Mouse (Mus musculus): ENCODE results near the gene Coil.

Coil gene

GRCm38 (mm10) chr11:88970202-88970732 lies at the start of gene Coil:
Gene Coil (plus strand): TSS chr11:88970252.
- DNase-seq, result no peak

GRCm38 (mm10) chr11:88926566-88926965 lies 43.5 kb upstream of the Coil start:
- DNase-seq, result no peak

DNA sequence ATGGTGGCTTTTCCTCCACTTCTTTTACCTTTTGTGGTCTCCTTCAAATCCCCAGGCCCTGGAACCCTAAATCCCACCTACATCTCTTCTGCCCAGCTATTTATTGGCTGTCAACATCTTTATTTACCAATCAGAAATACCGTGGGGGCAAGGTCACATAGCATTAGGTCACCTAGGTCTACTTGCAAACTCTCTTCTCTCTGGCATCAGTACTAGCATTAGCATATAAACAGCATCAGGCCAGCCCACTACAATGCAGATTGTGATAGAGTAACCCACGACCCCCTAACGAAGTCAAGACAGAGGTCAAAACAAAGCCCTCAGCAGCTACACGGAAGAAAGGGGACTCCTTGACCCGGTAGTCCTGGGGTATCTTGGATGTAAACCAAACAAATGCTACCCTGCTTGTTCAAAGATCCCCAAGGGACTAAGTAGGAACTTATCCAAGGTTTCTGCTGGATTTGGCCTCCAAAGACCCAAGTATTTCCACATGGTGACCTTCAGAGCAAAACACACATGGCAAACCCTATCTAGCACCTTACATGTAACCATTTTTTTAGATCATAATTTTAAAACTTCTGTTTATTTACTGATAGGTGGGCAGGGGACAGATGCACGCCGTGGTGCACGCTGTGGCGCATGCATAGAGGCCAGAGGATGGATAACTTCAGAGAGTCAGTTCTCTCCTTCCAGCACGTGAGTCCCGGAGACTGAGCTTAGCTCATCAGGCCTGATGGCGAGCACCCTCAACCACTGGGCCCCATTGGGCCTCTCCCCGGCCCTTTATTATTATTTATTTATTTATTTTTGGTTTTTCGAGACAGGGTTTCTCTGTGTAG lies 38.1 kb upstream of the Coil start:
- DNase-seq, result no peak

GRCm38 (mm10) chr11:88933030-88933429 lies 37.0 kb upstream of the Coil start:
- no peak for DNase-seq

DNA sequence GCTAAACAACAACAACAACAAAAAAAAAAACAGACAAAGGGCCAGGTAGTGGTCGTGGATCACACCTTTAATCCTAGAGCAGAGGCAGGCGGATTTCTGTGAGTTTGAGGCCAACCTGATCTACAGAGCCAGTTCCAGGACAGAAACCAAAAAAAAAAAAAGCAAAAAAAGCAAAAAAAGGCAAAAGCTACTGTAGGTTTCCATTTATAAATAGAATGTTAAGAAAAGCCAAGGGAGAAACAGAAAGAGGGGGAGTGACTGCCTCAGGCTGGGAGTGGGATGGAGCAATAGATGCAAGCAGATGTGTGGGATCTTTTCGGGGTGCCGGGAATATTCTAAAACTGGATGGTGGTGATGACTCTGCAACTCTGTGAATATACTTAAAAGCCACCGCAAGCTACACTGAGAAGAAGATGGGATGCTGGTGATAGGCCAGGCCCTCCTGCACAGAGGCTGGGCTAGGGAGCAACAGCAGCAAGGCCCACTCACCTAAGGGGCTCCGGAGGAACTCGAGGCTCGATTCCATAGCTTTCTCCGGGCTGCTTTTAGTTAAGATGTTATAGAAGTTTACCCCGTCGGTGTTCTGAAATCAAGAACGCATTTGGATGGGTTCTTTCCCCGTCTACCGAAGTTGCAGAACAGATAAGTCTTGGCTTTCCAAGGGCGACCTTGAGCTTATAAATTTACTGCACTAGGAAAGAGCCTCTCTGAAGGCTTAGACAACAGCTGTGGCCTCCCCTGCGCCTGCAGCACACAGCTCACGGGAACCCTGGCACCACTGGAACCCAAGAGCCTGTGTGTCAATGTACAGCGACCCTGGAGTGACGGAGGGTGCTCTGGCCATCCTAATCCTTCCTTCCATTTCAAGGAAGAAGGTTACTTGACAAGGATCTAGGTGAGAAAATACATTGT lies 35.7 kb upstream of the Coil start:
- DNase-seq, result no peak

DNA sequence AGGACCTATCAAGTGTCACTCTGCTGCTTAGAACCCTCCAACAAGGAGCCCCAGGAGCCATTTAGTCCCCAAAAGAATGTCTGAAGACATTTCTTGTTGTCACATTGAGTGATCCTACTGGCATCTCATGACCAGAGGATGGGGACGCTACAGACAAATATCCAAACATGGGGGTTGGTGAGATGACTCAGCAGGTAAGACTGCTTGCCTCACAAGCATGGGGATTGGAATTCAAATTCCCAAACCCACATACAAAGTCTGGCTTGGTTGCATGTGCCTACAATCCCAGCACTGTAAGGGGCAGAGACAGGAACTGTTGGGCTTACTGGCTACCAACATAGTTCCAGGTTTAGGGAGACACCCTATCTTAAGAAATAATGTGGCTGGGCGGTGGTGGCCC lies 32.2 kb upstream of the Coil start:
- DNase-seq, result no peak

DNA sequence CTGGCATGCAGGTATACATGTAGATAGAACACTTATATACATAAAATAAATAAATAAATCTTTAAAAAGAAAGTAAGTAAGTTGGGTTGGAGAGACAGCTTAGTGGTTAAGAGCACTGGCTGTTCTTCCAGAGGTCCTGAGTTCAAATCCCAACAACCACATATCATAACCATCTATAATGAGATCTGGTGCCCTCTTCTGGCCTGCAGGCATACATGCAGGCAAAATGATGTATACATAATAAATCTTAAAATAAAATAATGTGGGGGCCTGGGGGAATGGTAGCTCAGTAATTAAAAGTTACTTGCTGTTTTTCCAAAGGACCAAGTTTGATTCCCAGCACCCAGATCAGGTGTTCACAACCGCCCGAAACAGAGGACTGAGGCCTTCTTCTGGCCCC lies 31.3 kb upstream of the Coil start:
- no peak for DNase-seq

GRCm38 (mm10) chr11:88939634-88940033 lies 30.4 kb upstream of the Coil start:
- no peak for DNase-seq

DNA sequence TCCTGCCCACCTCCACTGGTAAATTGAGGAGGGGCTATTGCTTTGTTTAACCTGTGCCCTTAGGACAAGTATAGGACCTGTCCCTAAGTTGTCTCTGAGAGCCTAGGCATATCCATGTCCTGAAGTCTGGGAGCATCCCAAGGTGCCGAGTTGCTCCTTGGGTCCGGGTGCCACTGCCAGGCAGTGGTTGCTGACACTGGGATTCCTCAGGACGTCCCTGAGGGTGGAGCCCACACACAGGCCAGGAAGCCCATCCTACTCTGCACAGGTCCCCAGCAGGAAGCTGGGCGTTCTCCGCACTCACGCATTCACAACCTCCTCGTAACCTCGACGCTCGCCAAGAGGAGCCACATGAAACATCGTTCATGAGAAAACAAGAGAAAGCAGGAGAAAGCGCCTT lies 28.6 kb upstream of the Coil start:
- no peak for DNase-seq

DNA sequence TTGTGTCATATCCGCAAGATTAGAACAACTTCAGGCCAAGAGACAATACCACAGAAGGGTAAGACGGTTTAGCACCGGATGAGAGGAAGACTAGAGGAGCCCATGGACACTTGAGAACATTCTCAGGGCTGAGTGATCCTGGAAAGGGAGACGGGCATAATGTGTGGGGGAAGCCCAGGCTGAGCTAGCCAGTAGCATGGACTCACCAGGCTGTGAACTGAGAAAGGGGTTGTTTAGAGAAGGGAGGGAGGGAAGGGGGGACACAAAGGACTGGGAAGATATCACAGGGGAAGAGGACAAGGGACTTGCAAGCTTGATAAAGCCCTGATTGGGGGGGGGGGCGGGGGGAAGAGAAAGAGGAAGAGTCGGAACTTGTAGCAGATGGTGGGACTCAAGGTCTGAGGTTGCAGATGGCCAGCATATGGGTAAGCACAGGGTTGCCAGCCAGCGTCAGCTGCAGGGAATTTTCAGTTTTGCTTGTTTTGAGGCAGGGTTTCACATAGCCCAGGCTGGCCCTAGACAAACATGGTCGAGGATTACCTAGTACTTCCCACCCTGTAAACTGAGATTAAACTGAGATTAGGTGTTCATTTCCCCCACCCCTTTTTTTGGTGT lies 24.0 kb upstream of the Coil start:
- DNase-seq, result peak; percentile 66 to 69

DNA sequence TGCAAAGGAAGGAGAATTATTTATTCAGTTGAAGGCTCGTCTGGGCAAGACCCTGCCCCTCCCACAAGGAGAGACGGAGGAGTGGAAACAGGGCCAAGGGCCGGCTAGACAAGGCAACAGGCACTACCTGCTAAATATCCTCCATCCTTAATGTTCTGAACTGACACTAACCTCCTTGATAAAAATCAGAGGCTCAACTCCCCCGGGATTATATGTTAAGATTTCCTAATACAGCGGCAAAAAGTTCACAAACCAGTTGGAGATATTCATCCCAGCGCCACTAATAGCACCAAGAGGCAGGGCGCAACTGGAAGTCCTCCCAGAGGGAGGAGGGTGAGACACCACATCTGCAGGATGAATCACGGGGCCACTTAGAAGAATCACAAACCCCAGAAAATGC lies 21.2 kb upstream of the Coil start:
- DNase-seq, result no peak

GRCm38 (mm10) chr11:88949802-88950639 lies 20.0 kb upstream of the Coil start:
- no peak for DNase-seq

DNA sequence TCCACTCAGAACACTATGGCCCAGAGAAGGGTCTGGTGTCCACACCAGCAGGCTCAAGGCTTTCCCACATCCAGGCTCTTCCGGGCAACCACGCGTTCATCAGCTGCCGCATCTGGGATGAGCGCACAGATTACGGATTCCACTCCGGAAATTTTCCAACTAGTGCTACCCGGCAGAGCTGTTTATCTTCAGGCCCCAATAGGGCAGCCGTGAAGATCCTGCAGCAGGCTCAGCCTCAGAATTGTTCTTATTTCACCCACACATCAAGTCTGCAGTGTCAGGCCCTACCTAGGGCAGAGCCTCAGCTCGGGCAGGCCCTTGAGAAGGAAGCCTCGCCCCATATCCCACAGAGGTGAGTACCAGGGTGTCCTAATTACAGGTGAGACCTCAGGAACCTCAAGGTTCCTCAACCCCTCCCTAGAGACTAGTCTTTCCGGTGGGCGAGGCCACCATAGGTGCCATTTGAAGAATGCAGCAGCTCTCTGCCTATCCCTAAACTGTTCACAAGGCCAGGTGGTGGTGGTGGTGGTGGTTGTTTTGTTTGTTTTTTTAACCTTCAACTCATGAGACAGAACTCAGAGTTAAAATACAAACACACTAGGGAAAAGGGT lies 19.3 kb upstream of the Coil start:
- DNase-seq, result no peak

- DNase-seq, result no peak
Observed at GRCm38 (mm10) chr11:88951576-88951975, 18.5 kb upstream of the Coil start.

GRCm38 (mm10) chr11:88952117-88952516 lies 17.9 kb upstream of the Coil start:
- no peak for DNase-seq

GRCm38 (mm10) chr11:88953582-88953981 lies 16.5 kb upstream of the Coil start:
- no peak for DNase-seq

- DNase-seq, result no peak
Observed at GRCm38 (mm10) chr11:88954803-88955202, 15.2 kb upstream of the Coil start.

DNA sequence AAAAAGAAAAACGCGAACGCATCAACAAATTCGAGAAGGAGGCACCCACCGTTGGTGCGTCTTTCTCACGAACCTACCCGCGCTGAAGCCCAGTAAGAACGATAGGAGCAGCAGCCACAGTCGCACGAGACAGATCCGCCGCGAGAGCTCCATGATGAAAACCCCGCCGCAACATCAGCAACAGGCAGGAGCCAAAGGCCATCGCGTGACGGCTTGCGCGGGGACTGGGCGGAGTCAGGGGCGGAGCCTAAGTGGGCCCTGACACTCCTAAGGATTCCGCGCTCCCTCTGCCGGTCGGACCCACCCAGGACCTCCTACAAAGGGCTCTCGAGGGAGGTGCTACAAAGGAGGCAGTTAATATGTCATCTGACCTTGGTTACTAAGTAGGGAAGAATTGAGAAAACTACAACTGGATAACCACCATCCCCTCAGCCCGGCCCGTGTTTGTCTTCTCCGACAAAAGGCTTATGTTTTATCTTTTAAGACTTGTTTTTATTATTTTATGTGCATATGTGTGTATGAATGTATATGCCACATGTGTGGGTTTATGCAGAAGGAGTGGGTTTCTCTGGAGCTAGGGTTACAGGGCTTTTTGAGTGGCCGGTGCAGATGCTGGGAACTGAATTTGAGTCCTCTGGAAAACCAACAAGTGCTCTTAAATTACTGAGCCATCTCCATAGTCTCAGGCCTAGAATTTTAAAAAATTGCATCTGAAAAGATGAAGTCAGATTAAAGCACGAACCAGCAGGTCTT lies 14.7 kb upstream of the Coil start, which contains the start of gene Scpep1:
Gene Scpep1, minus strand, starts transcription at position 249 of the 753 bp plus-strand sequence.
- peak; percentile 98 for DNase-seq

DNA sequence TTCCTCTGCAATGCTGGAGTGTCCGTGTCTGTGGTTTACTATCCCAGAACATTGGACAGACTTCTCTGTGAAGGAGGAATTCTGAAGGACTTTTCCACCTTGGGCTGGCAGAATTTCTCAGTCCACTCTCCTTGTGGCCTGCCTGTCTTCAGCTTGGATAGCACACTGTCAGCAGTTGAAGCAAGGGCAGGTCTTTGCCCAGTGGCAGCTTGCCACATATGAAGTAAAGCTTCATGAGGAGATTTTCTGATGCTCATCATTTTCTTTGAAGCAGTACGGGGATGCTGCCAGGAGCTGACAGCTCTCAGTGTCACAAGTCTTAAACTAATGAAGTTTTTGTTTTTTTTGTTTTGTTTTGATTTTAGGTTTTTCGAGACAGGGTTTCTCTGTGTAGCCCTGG lies 11.2 kb upstream of the Coil start:
- DNase-seq, result no peak

GRCm38 (mm10) chr11:88966881-88967361 lies 3.1 kb upstream of the Coil start, which contains the start of gene Elobl:
Gene Elobl (minus strand): TSS chr11:88966931.
- DNase-seq, result no peak
